Mouse (Mus musculus): ENCODE data around the gene Pp2d1.

Pp2d1 gene

GRCm38 (mm10) chr17:53532425-53532824, 6.8 kb downstream of the Pp2d1 start:
- TF ChIP-seq GATA4 (IDR thresholded peaks at IDR 0.05; ENCODE audit: insufficient replicate concordance, low read length), result peak; percentile 47; the same call in 1 of the 2 replicates

- TF ChIP-seq GATA4 (IDR thresholded peaks at IDR 0.05; ENCODE audit: insufficient replicate concordance, low read length), result no peak
These were observed 8.1 kb downstream of the Pp2d1 start for GRCm38 (mm10) chr17:53531160-53531559.

GRCm38 (mm10) chr17:53528034-53528433, 11.2 kb downstream of the Pp2d1 start:
- no peak for TF ChIP-seq GATA4 (IDR thresholded peaks at IDR 0.05; ENCODE audit: insufficient replicate concordance, low read length)

GRCm38 (mm10) chr17:53520509-53520908, 18.7 kb downstream of the Pp2d1 start:
- TF ChIP-seq GATA4 (IDR thresholded peaks at IDR 0.05; ENCODE audit: insufficient replicate concordance, low read length), result no peak

- no peak for TF ChIP-seq GATA4 (IDR thresholded peaks at IDR 0.05; ENCODE audit: insufficient replicate concordance, low read length)
These were observed 19.9 kb downstream of the Pp2d1 start for GRCm38 (mm10) chr17:53519364-53519763.

- no peak for TF ChIP-seq GATA4 (IDR thresholded peaks at IDR 0.05; ENCODE audit: insufficient replicate concordance, low read length)
These were observed 26.8 kb downstream of the Pp2d1 start for GRCm38 (mm10) chr17:53512311-53512951.

GRCm38 (mm10) chr17:53502966-53503365, 36.3 kb downstream of the Pp2d1 start:
- no peak for TF ChIP-seq GATA4 (IDR thresholded peaks at IDR 0.05; ENCODE audit: insufficient replicate concordance, low read length)

GRCm38 (mm10) chr17:53489007-53489378, 50.3 kb downstream of the Pp2d1 start:
- no peak for TF ChIP-seq GATA4 (IDR thresholded peaks at IDR 0.05; ENCODE audit: insufficient replicate concordance, low read length)

GRCm38 (mm10) chr17:53488291-53489006, 50.8 kb downstream of the Pp2d1 start:
- no peak for TF ChIP-seq GATA4 (IDR thresholded peaks at IDR 0.05; ENCODE audit: insufficient replicate concordance, low read length)

- no peak for TF ChIP-seq GATA4 (IDR thresholded peaks at IDR 0.05; ENCODE audit: insufficient replicate concordance, low read length)
These were observed 58.8 kb downstream of the Pp2d1 start for GRCm38 (mm10) chr17:53480433-53480832.

GRCm38 (mm10) chr17:53479604-53480041, 59.6 kb downstream of the Pp2d1 start:
- TF ChIP-seq GATA4 (IDR thresholded peaks at IDR 0.05; ENCODE audit: insufficient replicate concordance, low read length), result no peak

- peak; percentile 73; the same call in 1 of the 2 replicates for TF ChIP-seq GATA4 (IDR thresholded peaks at IDR 0.05; ENCODE audit: insufficient replicate concordance, low read length)
These were observed 60.2 kb downstream of the Pp2d1 start, which contains the start of gene Rab5a for GRCm38 (mm10) chr17:53478858-53479603. Gene Rab5a (plus strand): TSS chr17:53479234.

- TF ChIP-seq GATA4 (IDR thresholded peaks at IDR 0.05; ENCODE audit: insufficient replicate concordance, low read length), result peak; percentile 79
These were observed 61.0 kb downstream of the Pp2d1 start for GRCm38 (mm10) chr17:53478066-53478857.

- TF ChIP-seq GATA4 (IDR thresholded peaks at IDR 0.05; ENCODE audit: insufficient replicate concordance, low read length), result no peak
These were observed 70.6 kb downstream of the Pp2d1 start for GRCm38 (mm10) chr17:53468697-53469096.

GRCm38 (mm10) chr17:53465569-53465968, 73.7 kb downstream of the Pp2d1 start:
- TF ChIP-seq GATA4 (IDR thresholded peaks at IDR 0.05; ENCODE audit: insufficient replicate concordance, low read length), result no peak

Data from liver, adult (tissue).